Mouse (Mus musculus) mature B cell (primary cell): ENCODE measurements around the gene Egln1.

Source experiments
- in situ Hi-C: fragments of 300-500 bp; cut with MboI; formaldehyde crosslinking; loops from 2 replicates; pipeline ENCODE4 v1.14.3; 2019

Egln1 gene

DNA sequence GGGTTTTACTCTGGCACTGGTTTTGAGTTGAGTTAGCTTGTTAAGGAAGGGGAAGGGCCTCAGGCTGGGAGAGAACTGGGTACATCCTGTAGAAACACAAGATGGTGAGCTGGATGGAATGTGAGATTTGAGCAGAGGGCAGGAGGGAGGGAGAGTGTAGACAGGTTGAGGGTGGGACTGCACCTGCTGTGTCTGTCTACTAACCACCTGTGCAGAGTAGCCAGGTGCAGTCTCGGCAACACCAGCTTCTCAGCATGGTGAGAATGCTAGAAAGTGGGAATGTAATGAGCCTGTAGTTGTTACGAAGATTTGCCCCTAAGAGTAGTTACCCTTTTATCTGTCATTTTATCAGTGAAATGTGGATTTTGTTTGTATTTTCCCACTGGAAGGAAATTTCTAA is 43.6 kb downstream of the Egln1 start:
- in situ Hi-C loops = no loop called here

DNA sequence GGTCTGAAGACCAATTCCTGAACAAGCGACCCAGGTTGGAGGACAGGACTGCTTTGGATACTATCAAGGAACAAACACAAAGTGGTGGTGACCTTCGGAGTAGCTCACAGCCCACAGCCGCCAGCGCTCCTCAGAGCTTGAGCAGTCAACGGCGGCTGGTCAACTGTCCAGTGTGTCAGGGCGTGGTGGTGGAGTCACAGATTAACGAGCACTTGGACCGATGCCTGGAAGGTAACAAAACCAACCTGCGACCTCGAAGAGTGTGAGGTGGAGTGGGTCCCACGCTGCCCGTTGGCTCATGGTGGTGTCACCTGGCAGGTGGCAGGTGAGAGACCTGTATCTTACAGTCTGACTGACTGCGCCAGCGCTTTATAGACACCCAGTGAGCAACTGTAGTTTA is 45.9 kb downstream of the Egln1 start:
- in situ Hi-C loops = no loop called here

DNA sequence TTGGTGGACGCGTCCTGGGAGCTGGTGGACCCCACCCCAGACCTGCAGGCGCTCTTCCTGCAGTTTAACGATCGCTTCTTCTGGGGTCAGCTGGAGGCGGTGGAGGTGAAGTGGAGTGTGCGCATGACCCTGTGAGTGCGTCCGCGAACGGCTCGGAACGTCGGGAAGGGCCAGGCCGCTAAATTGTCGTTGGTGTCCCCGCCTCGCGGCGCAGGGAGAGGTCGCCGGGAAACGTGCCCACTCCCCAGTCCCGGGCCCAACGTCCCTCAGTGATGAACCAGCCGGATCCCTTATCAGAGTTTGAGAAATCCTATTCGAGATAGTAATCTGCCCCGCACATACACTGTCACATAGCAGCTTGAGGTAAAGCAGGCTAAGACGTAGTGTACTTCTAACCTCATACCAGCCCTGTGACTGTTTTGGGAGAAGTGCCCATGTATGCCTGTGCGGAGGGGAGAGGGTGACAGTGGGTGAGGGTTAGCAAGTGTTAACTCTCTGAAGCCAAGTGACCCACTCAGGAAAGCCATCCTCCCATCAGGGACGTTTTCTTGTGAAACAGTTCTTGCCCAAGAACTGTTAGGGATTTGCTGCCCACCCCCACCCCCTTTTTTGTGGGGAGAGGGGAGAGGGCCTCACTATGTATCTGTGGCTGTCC is 50.7 kb downstream of the Egln1 start:
- in situ Hi-C loops = no loop called here

DNA sequence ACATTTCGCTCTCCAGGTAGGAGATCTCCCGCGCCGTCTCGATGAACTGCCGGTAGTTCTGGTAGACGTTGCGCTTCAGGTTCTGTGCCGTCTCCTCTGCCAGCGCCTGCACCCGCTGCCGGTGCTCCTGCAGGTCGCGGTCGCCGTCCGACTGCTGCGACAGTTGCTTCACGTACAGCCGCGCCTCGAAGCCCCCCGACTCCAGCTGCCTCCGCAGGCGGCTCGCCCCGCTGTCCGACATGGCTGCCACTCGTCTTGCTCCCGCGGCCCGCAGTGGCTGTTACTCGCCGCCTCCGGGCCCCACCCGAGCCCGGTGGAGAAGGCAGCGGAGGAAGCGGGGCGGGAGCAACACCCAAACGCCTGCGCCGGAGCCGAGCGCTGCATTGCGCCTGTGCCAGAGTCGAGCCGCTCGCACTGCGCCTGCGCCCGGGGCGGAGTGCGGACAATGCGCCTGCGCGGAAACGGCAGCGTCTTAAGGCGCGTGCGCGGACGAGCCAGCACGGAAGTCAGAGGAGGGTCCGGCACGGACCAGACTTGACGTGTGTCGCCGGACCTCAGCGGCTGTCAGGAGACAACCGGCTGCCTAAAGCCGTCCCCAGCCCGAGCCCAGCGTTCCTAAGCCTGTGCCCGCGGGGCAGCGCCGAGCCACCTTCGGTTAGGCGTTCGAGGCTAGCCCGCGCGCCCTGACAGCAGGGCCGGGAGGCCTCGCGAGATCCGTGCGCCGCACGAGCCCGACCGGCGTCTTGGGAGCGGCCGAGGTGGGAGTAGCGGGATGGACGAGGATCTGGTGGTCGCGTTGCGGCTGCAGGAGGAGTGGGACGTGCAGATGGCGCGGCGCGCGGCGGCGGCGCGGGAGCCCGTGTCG is 51.5 kb downstream of the Egln1 start, which contains the start of the genes Exoc8 and Sprtn:
Gene Exoc8 (minus strand): TSS at position 320 of the 865 bp plus-strand sequence.
Gene Sprtn (plus strand): TSS at position 501 of the 865 bp plus-strand sequence.
- in situ Hi-C loops = no loop called here

DNA sequence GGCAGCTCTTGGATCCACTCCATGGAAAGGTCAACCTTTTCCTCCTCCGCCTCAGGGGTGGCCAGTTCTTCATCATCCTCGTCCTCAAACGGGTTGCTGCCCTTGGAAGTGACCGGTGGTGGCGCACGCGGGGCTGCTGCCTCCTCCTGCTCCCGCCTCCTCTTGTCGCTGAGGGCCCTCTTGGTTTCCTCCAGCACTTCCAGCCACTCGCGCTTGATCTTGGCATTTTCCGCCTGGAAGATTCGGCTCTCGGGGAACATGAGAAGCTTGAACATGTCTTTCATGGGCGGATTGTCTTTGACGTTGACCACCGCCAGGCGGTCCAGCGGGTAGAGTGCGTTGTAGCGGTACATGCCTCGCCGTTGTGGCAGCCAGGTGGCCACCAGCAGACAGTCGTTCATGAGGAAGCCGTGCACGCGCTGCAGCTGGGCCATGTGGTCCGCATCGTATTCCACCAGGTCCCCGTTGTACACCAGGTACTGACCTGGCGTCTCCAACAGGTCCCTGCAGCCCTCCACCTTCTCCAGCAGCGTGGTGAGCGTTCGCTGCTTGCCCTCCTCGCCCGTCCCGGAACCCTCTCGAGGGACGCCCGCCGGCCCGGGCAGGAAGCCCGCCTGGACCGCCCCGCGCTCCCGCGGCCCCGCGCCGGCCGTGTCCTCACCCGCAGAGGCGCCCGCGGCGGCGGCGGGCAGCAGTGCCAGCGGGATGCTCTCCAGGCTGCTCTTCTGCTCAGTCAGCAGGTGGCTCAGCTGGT is 52.3 kb downstream of the Egln1 start:
- in situ Hi-C loops = no loop called here

DNA sequence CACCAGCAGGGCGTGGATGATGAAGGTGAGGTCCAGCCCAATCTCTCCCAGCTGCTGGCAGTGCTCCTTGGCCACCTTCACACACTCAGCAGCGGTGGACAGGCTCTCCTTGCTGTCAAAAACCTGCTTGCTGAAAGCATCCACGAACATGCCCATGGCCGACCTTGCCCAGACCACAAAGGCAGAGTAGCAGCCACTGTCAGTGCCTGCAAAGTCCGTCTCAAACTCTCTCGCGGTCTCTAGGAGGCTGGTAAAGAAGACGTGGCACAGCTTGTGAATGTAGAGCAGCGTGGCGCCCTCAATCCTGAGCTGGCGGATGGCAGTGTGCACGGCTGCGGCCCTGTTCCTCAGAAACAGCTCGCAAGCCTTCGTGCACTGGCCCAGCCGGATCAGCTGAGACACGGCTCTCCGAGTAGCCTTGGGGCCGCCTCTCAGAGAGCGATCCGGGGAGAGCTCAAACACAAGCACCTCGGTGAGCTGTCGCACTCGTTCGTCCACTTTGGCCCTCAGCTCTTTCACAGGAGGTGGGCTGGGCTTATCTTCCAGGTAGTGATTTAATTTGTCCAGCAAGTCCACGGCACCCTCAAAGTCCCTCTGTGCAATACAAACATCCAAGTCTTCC is 53.0 kb downstream of the Egln1 start:
- in situ Hi-C loops = no loop called here

DNA sequence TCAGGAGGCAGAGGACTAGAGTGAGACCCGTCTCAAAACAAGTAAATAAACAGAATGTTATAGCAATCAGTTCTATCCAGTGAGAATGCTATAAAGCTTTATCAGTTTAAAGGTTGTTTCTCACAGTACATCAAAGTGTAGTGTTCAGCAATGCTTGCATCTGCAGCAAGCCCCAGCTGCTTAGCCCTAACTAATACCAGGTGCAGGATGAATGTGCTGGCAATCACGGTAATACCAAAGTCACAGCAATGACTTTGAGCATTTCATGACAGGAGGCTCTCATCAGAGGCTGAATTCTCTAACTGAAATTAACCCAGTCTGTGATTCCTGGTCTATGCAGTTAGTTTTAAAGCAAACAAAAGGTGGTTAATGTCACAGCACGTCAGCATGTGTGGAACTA is 56.5 kb downstream of the Egln1 start:
- in situ Hi-C loops = no loop called here

DNA sequence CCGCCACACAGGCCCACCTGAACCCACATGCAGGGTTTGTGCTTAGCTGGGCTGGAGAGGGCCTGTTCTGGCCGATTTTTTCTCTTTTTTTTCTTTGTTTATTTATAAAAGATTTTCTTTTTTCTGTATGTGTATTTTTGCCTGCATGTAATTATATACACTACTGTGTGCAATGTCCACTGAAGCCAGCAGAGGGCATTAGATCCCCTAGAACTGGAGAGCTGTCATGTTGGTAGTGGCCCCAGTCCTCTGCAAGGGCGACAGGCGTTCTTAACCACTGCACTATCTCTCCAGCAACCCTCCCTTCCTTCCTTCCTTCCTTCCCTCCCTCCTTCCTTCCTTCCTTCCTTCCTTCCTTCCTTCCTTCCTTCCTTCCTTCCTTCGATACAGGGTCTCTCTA is 60.7 kb downstream of the Egln1 start:
- in situ Hi-C loops = no loop called here

DNA sequence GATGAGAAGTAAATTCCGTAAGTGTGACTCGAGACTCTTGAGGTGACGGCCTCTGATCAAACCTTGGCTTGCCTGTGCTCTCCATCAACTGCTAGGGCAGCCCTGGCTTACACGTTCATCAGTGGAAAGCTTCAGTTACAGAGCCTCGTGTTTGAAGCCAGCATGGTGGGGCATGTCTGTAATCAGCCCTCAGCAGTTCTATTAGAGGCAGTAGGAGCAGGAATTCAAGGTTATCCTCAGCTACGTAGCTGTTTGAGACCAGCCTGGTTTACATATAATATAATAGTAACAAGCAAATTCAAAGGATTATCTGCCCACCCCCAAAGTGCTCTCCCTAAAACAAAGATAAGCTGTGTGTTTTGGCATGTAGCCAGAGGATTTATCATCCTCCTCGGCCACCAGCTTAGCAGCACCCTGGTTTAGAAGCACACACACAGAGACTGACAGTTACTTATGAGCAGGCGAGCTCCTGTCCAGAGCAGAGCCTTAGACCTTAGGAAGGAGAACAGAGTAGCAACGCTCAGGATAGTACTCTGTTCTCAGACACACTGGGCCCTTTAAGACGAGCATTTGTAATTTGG is 70.1 kb downstream of the Egln1 start:
- in situ Hi-C loops = no loop called here

DNA sequence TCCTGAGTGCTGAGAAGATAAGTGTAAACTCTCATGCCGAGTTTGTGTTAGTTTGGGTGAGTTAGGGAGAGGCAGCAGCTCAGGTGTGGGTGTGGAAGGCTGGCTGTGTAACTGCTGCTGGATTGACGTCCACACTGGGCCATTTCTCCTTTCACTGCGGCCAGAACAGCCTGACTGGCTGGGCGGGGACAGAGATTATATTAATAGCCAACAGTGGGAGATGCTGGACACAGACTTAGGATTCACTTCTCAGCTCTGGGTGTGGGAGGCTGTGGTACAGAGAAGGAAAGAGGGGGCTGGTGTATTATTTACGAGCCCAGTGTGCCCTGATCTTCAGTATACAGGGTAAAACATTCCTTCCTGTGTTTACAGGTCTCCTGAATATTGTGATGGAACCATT is 71.0 kb downstream of the Egln1 start:
- in situ Hi-C loops = no loop called here

DNA sequence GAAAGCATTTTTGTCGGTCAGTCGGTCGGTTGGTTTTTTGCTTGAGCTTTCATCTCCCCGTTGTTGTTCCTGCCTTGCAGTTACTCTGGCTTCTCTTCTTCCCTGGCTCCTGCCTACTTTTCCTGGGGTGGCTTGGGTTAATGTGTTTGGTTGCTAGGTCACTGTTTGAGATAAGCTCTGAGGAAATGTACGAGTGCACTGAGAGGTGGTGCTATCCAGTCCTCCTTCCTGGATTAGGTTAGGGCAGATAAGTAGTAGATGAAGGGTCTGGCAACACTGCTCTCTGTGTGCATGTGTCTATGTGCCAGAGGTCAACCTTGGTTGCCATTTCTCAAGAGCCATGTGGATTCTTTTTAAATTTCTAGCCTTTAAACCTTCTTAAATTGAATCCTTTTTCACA is 76.4 kb downstream of the Egln1 start:
- in situ Hi-C loops = no loop called here

DNA sequence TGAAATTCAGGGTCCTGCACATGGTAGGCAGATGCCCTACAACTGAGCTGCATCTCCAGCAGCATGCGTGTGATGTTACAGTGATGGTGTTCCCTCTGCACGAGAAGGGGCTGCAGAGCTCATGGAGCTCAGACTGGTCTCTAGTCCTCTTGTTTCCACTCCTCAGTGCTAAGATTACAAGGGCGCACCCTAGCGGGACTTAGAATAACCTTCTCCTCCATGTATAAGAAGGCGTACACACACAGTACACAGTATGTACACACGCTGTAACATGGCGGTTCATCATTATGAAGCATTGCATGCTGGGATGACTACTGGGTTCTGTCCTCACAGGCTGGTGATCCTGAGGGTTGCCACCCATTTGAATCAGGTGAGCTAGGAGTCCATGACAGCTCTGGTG is 77.0 kb downstream of the Egln1 start:
- in situ Hi-C loops = no loop called here

DNA sequence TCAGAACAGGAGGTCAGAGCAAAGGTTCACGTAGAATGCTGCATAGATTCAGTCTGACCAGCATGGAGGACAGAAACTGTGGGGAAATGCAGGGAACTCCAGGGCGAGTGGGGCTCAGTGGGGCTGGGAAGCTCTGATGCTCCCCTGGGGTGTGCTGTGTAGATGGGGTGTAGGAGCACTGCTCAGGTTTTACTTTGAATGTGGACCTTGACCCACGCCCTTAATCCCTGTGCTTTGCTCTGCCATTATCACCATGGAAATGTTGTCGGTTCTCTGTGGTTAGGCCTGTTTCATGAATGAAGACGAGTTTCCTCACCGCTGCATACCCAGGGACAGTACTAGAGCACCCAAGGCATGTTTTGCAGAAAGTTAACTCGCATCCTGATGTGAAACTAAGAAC is 77.7 kb downstream of the Egln1 start:
- in situ Hi-C loops = no loop called here

DNA sequence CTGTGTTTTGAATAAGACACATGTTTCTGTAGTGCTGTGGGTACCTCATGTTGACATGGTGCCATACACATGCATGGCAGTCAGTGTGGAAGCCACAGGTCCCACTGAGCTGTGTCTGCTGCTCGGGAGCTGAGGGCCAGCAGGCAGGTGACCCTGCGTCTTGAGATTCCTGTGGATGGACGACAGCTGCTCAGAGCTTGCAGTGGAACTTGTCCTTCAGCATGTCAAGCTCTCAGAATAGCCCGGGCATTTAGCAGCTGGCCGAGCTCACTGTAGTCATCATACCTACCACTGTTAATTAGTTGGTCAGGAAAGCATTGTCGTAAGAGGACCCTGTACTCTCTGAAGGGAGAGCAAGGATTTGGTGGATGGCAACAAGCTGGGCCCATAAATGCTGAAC is 79.4 kb downstream of the Egln1 start:
- in situ Hi-C loops = no loop called here

DNA sequence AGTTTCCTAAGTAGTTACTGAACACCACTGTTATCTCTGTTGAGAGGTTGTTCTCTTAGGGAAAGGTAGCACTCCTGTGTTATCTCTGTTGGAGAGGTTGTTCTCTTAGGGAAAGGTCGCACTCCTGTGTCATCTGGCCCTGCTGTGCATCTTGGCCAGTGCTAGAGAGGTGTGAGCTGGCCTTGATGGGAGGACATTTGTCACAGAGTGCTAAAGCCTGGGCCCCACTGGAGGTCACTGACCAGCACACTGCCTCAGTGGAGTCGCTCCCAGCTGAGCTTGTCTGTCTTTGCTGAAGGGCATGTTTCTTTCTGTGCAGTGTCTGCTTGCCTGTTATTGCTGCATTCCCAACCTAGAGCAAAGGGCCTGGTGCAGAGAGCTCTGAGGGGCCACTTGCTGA is 82.0 kb downstream of the Egln1 start:
- in situ Hi-C loops = no loop called here

DNA sequence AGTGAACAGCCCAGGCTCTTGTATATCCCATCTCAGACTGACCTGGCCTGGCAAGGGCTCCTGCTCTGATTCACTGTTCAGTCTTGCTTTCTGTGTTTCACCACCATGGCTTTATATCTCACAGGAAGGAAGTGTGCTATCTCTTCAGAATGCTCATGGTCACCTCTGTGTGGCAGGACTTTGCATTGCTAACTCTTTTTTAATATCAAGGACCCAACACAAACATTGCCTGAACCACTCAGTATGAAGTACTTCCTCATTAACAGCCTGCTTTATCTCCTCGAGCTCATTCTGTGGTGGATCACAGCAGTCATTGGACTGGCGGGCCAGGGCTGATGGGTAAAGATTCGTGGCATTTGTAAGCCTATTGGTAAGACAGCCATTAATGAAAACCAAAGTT is 82.5 kb downstream of the Egln1 start:
- in situ Hi-C loops = no loop called here

DNA sequence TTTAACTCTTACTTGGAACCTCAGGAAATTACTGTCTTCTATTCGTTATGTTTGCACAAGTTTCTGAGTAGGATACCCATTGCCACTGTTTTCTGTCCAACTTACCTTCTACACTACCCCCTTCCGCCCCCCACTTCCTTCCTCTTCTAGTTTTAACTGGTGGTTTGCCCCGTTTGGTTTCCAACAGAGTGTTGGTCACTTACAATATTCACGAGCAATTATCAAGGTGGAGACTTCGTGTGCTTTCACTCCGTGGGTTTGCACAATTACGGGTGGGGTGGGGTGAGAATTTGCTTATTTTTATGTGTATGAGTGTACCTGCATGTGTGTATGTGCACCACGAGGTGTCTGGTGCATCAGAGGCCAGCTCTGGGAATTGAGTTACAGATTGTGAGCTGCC is 85.4 kb downstream of the Egln1 start:
- in situ Hi-C loops = no loop called here

DNA sequence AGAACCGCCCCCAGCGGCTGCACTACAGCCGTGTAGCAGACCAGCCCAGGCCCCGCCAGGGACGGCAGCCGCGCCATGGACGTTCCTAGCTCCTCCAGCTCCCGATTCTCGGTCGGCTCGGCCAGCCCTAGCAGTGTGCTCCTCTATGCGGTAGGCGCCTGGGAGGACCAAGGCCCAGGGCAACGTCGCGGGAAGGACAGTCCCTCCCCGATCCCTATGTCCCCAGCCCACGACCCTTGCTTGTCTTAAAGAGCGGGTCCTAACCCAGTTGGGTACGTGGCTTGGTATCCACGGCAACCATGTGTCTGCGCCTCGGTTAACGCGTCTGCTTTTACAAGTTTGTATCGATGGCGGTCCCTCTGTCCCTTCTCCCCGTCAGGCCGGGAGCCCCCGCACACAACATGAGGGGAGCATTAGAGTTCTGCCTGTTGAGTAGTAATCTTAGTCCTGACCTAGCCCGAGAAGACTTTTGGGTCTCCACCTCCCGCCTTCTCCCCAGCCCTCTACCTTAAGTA is 85.9 kb downstream of the Egln1 start:
- in situ Hi-C loops = no loop called here

DNA sequence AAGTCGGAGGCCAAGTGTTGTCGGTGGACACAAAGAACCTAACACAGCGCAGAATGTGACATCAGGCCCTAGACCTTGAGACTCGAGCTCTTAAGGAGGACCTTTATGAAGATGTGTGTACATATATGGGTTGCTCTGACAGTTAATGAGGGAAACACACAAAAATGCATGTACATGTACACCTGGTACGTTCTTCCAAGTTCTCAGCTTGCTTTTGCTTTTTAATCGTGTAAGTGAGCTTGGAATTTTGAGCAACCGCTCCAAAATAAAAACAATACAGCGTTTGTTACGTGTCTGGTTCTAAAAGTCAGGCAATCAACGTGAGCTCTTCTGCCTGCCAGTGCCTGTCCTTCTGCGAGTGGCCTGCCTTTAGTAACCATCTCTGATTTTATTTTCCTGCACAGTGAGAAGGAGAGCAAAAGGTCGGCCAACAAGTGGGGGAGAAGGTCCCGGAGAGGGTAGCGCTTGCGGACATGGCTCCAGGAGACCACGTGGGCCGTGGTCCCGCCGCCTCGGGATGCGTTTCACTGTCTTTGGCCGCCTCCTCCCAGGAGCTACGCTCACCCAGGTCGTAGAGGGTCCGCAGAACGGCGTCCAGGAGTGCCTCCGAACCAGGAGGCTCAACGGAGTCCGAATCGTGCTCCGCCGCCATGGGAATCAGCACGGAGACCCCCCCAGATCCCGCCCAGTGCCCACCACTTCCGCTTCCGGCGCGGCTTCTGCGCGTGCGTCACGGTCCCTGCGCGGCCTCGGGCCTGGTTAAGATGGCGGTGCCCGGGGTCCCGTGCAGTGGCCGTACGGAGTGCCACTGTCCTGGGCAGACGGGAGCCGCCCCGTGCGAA is 86.6 kb downstream of the Egln1 start, which contains the start of the genes Gnpat and 2810004N23Rik:
Gene Gnpat (plus strand): TSS at position 713 of the 842 bp plus-strand sequence.
Gene 2810004N23Rik (minus strand): TSS at position 800 of the 842 bp plus-strand sequence.
- in situ Hi-C loops = no loop called here

DNA sequence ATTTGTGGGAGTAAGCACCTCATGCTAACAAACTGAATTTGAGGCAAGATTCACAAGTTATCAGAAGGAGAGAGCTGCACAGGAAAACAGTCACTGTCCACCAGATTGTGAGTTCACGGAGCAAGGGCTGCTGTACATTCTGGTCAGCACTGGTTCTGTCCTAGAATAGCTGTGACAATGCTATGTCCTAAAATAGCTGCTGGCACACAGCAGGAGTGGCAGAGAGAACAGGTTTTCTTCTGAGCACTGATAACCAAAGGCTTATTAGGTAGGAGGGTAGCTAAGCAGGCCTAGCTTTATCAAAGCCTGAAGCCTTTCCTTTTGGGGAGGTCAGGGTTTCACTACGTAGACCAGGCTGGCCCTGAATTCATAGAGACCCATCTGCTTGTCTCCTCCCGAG is 88.9 kb downstream of the Egln1 start:
- in situ Hi-C loops = no loop called here
